Mouse (Mus musculus) adrenal gland, postnatal 0 days (tissue): ENCODE measurements around the gene Pla2g12a. TPM values are rescaled to one million over a fixed set of nuclear protein-coding genes. Genes with fewer than 3 reads are reported as not detected.

Experiments used
- polyA plus RNA-seq: library from polyadenylated mRNA; unstranded; fragments of >200 nt; fragmentation: Nextera tagmentation; extraction: Ambion mirVana; gene quantifications from 2 replicates; pipeline ENCODE4 v1.2.1, GENCODE M21; 2015

The Pla2g12a gene
- 36.0 and 71.0 TPM in 2 replicates for polyA plus RNA-seq

DNA sequence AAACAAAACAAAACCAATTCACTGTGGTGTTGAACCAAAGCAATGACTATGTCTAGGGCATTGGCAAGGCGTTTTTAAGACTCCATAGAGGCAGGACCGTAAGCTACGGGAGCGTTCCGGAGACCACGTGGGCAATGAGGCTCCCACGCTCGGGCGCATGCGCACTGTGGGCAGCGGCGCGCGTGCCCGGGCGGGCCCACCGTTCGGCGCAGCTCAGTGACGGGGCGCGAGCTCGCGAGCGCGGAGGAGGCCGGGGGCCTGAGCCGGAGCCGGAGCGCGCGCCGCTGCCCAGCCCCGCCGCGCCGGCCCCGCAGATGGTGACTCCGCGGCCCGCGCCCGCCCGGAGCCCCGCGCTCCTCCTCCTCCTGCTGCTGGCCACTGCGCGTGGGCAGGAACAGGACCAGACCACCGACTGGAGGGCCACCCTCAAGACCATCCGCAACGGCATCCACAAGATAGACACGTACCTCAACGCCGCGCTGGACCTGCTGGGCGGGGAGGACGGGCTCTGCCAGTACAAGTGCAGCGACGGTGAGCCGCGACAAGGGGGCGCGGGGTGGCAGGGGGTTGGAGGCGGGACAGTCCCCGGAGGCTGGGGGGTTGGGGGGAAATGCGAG is at the start of gene Pla2g12a:
Pla2g12a (plus strand) TSS at position 202 of the 617 bp plus-strand sequence.

DNA sequence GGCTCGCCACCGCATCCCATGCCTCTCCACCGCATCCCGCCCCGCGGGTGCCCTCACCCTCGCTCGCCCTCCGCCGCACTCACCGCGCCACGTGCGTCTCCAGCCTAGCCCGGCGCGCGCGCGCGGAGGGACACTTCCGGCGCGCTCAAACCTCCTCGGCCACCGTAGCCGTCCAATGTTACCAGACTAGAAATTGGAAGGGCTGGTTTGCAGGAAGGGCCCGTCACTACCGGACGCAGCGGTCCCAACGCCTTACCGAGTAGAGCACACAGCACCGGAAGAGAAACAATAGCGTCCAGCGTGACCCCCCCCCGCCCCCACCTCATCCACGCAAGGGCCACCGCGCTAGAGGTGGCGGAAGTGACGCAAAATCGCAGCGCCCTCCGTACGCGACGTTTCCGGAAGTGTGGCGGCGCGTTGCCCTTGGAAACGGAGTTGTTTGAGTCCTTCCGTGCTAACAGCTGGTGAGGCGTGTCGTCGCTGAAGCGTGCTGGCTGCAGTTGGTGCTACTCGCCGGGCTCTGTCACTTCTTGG is 47.3 kb upstream of the Pla2g12a start, which contains the start of gene Gar1:
Gar1 (minus strand) TSS at position 362 of the 534 bp plus-strand sequence.

DNA sequence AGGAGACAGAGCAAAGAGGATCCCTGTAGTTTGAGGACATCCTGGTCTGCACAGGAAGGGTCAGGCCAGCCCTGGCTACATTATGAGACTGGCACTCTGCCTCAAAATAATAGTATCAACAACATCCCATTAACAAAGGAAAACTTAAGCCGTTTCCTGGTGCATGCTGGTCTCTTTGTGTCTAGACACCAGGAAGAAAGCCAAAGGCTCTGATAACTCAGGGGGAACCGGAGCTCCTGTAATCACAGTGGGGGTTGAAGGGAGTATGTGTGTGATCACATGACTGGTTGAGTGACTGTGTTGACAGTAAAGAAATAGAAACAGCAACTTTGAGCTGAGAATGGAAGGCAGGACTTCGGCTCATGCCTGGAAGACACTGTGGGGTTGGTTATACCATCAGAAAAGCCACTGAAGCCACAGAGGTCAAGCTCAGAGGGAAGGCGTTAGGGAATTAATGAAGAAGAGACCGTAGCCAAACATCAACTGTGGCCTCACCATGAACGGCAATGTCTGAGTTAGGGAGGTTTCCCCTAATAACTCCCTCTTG is 42.9 kb upstream of the Pla2g12a start, which contains the start of gene Cfi:
Cfi (plus strand) TSS at position 497 of the 547 bp plus-strand sequence.

DNA sequence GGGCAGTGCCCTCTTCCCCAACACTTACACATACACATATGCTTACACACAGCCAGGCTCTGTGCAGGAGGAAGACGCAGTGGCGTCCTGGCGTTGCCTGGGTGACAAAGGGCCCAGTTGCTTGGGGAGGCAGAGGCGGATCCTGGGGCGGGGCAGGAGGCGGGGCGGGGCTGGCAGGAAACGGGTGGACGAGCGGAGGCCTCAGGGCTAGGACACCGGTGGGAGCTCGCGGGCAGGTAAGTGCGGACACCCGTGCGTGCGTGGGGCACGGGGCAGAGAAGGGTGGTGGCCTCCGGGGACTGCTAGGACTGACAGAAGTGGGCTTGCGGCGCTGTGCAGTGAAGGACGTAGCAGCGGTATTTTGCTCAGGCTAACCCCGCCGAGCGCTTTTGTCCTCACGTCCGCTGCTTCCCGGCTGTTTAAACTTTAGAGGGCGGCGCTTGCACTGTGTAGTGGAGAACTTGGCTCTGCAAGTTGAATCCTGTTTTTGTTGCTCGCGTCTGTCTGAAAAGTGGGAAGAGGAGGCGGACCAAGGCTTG is 22.9 kb downstream of the Pla2g12a start, which contains the start of gene Casp6:
Casp6 (plus strand) TSS at position 155 of the 539 bp plus-strand sequence.

Other genes starting within 250 kb of the Pla2g12a start
- 0.82 and 1.5 TPM in 2 replicates for gene Egf, start 123.3 kb upstream of the Pla2g12a start, polyA plus RNA-seq
- gene Lrit3, start 74.6 kb upstream of the Pla2g12a start, polyA plus RNA-seq, result not detected in 2 replicates
- gene Rrh, start 56.0 kb upstream of the Pla2g12a start, polyA plus RNA-seq, result not detected in 2 replicates
- gene Gar1, start 47.2 kb upstream of the Pla2g12a start, polyA plus RNA-seq, result 26.8 and 47.1 TPM in 2 replicates
- 9.0 and 10.3 TPM in 2 replicates for gene Cfi, start 42.7 kb upstream of the Pla2g12a start, polyA plus RNA-seq
- gene Casp6, start 22.8 kb downstream of the Pla2g12a start, polyA plus RNA-seq, result 112 and 157 TPM in 2 replicates
- gene Mcub, start 91.6 kb downstream of the Pla2g12a start, polyA plus RNA-seq, result 27.1 and 32.1 TPM in 2 replicates
- 14.0 and 23.3 TPM in 2 replicates for gene Sec24b, start 182.9 kb downstream of the Pla2g12a start, polyA plus RNA-seq